14 mouse cellular contexts compared by ENCODE assay signal in the genomic region with DNA sequence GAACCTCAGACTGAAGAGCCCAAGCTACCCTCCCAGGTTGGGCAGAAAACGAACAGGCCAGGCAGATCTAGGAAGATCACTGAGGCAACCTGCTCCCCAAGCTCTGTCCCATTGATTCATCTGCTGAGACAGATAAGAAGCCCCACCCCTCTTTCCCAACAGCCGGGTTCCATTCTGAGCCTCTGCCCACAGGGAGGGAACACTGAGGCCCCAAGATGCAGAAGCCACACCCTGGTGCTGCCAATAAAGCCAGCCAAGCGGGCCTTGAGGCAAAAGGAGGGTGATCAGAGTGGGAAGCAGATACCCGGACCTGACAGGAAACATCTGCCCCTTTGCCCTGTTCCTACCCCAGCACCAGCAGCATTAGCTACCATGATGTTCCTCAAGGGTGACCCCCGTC.
A peak's percentile ranks its signal among the peaks of the same experiment; 100 is the strongest.
DNase-seq lines count a peak whose midpoint lies in the region; ATAC-seq and TF ChIP-seq lines count a peak whose summit lies in the region.
"Had no signal": no experiment of that assay in that cellular context is flagged by ENCODE, and none has a peak within 500 bp of the region (broad histone marks: within the 10 kb centered on the region; RNA-seq: fewer than 3 reads in every experiment).

No protein-coding gene starts in this region.

- no peaks in the 10 kb centered on the region for H3K27me3 ChIP-seq in MEL (ENCODE audit: control insufficient read depth in 1 of 2, insufficient read depth in 2 of 2, low read length in 2 of 2)
- no peaks in the 10 kb centered on the region for H3K27me3 ChIP-seq in forebrain, embryonic 10.5 days (ENCODE audit: poor library complexity, severe bottlenecking)
- H3K27me3 ChIP-seq: limb, embryonic 12.5 days had no signal

- no peak for TF ChIP-seq RAD21 in MEL (IDR thresholded peaks at IDR 0.05; ENCODE audit: low read depth, low read length)

- TF ChIP-seq EP300 in MEL (IDR thresholded peaks at IDR 0.05; ENCODE audit: low read depth in 1 of 2, low read length in 2 of 2): peak; percentile 70 to 82

- ATAC-seq in megakaryocyte progenitor cell, adult 5-6 weeks (replicated peaks; ENCODE audit: poor library complexity): peak; percentile 68
- ATAC-seq: activated CD4-positive, CD25-positive, alpha-beta regulatory T cell, adult 4 months; hindbrain, postnatal 0 days had no signal

- TF ChIP-seq POLR2A in MEL (IDR thresholded peaks at IDR 0.05; ENCODE audit: control insufficient read depth in 1 of 2, insufficient read depth in 1 of 2, low read depth in 1 of 2, low read length in 2 of 2, poor library complexity in 1 of 2): peak in 1 of 2 experiments; percentile 48; a peak in 2 of 4 replicates
- no peak for TF ChIP-seq POLR2A in bone marrow macrophage, adult 2 months (IDR thresholded peaks at IDR 0.05; ENCODE audit: borderline replicate concordance, low read depth, low read length)

- no peak for TF ChIP-seq CTCF in MEL (IDR thresholded peaks at IDR 0.05 in 2 of 3, conservative IDR thresholded peaks at IDR 0.05 in 1 of 3; ENCODE audit: control insufficient read depth in 1 of 3, insufficient read depth in 1 of 3, low read depth in 2 of 3, low read length in 3 of 3, poor library complexity in 1 of 3, severe bottlenecking in 1 of 3)
- no peak for TF ChIP-seq CTCF in bone marrow macrophage, adult 2 months (IDR thresholded peaks at IDR 0.05; ENCODE audit: low read depth, low read length)

- H3K4me1 ChIP-seq in MEL (ENCODE audit: control insufficient read depth in 1 of 2, insufficient read depth in 2 of 2, low read length in 2 of 2): peaks cover 9 to 42% of the 10 kb centered on the region in 2 experiments
- peaks cover 53% of the 10 kb centered on the region for H3K4me1 ChIP-seq in bone marrow macrophage, adult 2 months (ENCODE audit: control insufficient read depth, insufficient read depth, low read length)
- peaks cover 8% of the 10 kb centered on the region for H3K4me1 ChIP-seq in forebrain, embryonic 10.5 days
- H3K4me1 ChIP-seq: limb, embryonic 12.5 days had no signal

- peaks cover 9% of the 10 kb centered on the region for H3K79me2 ChIP-seq in MEL (ENCODE audit: control insufficient read depth, insufficient read depth, low read length, poor library complexity)

- peaks cover 0 to 8% of the 10 kb centered on the region in 2 experiments; a peak in 2 of 4 replicates for H3K36me3 ChIP-seq in MEL (ENCODE audit: control insufficient read depth in 1 of 2, insufficient read depth in 2 of 2, low read length in 2 of 2)
- H3K36me3 ChIP-seq in forebrain, embryonic 10.5 days (replicated peaks): peaks cover 100% of the 10 kb centered on the region

- no peaks in the 10 kb centered on the region for H3K9me3 ChIP-seq in MEL (replicated peaks; ENCODE audit: insufficient read depth, low read length)
- no peaks in the 10 kb centered on the region for H3K9me3 ChIP-seq in forebrain, embryonic 10.5 days
- H3K9me3 ChIP-seq: limb, embryonic 12.5 days had no signal

- peak; percentile 83 for DNase-seq in MEL (ENCODE audit: low read depth, low spot score)
- peak; percentile 80 for DNase-seq in liver
- DNase-seq in forebrain, embryonic 10.5 days (ENCODE audit: extremely low spot score, low spot score): no peak
- DNase-seq in ovary, adult 18-20 months (ENCODE audit: low spot score): no peak
- no peak for DNase-seq in ovary, postnatal 36 days (ENCODE audit: low spot score)
- DNase-seq: cerebellum, adult 2 months; gastrocnemius, postnatal 10 days; lung, postnatal 10 days had no signal

- H3K4me3 ChIP-seq in MEL (ENCODE audit: control insufficient read depth in 1 of 2, insufficient read depth in 1 of 2, low read depth in 2 of 2, low read length in 2 of 2): peak overlapping the region; percentile 45 to 71
- no peak overlapping the region for H3K4me3 ChIP-seq in bone marrow macrophage, adult 2 months (ENCODE audit: insufficient read depth, low read length)
- H3K4me3 ChIP-seq in forebrain, embryonic 10.5 days: no peak overlapping the region
- H3K4me3 ChIP-seq: limb, embryonic 12.5 days; myocyte had no signal

- peak overlapping the region; percentile 52 for H3K9ac ChIP-seq in MEL (ENCODE audit: control insufficient read depth, low read depth, low read length, poor library complexity, severe bottlenecking)
- H3K9ac ChIP-seq: limb, embryonic 12.5 days had no signal

- 77% methylated on average over 5 of the region's 5 CpGs for WGBS in forebrain, embryonic 10.5 days

- peak overlapping the region; percentile 77 for H3K27ac ChIP-seq in MEL (ENCODE audit: control insufficient read depth, low read depth, low read length)
- peak overlapping the region; percentile 7; the same call in 1 of the 2 replicates for H3K27ac ChIP-seq in bone marrow macrophage, adult 2 months (ENCODE audit: insufficient read depth, low read depth, low read length)
- H3K27ac ChIP-seq in forebrain, embryonic 10.5 days: no peak overlapping the region
- H3K27ac ChIP-seq: hindbrain, postnatal 0 days; limb, embryonic 12.5 days had no signal

TF ChIP-seq in MEL, 35 proteins besides CTCF, POLR2A, EP300 and RAD21:
- peak; percentile 36; the same call in 1 of the 2 replicates for TF ChIP-seq HCFC1 (IDR thresholded peaks at IDR 0.05; ENCODE audit: low read depth, low read length)
- no peak for TF ChIP-seq CHD1 (IDR thresholded peaks at IDR 0.05; ENCODE audit: low read depth, low read length)
- peak; percentile 60 for TF ChIP-seq MYB (IDR thresholded peaks at IDR 0.05; ENCODE audit: low read depth, low read length)
- no peak for TF ChIP-seq ZMIZ1 (IDR thresholded peaks at IDR 0.05; ENCODE audit: low read depth, low read length)
- TF ChIP-seq TCF12 (IDR thresholded peaks at IDR 0.05; ENCODE audit: low read depth, low read length): peak; percentile 78
- TF ChIP-seq ETS1 (IDR thresholded peaks at IDR 0.05; ENCODE audit: low read depth, low read length): peak; percentile 58; the same call in 1 of the 2 replicates
- TF ChIP-seq BHLHE40 (IDR thresholded peaks at IDR 0.05; ENCODE audit: borderline replicate concordance, low read depth, low read length): no peak
- TF ChIP-seq RCOR1 (IDR thresholded peaks at IDR 0.05; ENCODE audit: low read depth, low read length): peak; percentile 66
- no peak for TF ChIP-seq ELF1 (IDR thresholded peaks at IDR 0.05; ENCODE audit: low read depth, low read length)
- no peak for TF ChIP-seq POLR2AphosphoS5 (IDR thresholded peaks at IDR 0.05; ENCODE audit: borderline replicate concordance, low read depth, low read length)
- TF ChIP-seq JUND (IDR thresholded peaks at IDR 0.05; ENCODE audit: low read depth, low read length): no peak
- TF ChIP-seq GATA1 (IDR thresholded peaks at IDR 0.05; ENCODE audit: low read depth, low read length): peak; percentile 69
- peak; percentile 71 for TF ChIP-seq TBP (IDR thresholded peaks at IDR 0.05; ENCODE audit: low read depth, low read length)
- peak; percentile 28; the same call in 1 of the 2 replicates for TF ChIP-seq MXI1 (IDR thresholded peaks at IDR 0.05; ENCODE audit: low read depth, low read length)
- no peak for TF ChIP-seq MEF2A (IDR thresholded peaks at IDR 0.05; ENCODE audit: extremely low read depth, insufficient replicate concordance, low read depth, low read length, poor library complexity, severe bottlenecking)
- 0 out of 2 replicates have a peak, but pooled peaks have one; percentile 17 for TF ChIP-seq NELFE (IDR thresholded peaks at IDR 0.05; ENCODE audit: low read depth, low read length)
- TF ChIP-seq MAZ (IDR thresholded peaks at IDR 0.05; ENCODE audit: low read depth, low read length): peak; percentile 70; the same call in 1 of the 2 replicates
- no peak; the same call in 1 of the 2 replicates for TF ChIP-seq MAX (IDR thresholded peaks at IDR 0.05; ENCODE audit: low read length)
- peak; percentile 72 for TF ChIP-seq TAL1 (IDR thresholded peaks at IDR 0.05; ENCODE audit: low read length)
- no peak for TF ChIP-seq MYC (IDR thresholded peaks at IDR 0.05; ENCODE audit: low read depth, low read length)
- TF ChIP-seq CHD2 (IDR thresholded peaks at IDR 0.05; ENCODE audit: low read length): no peak
- no peak for TF ChIP-seq ZC3H11A (IDR thresholded peaks at IDR 0.05; ENCODE audit: low read depth, low read length)
- TF ChIP-seq SIN3A (IDR thresholded peaks at IDR 0.05; ENCODE audit: low read length): peak; percentile 54; the same call in 1 of the 2 replicates
- TF ChIP-seq SMC3 (IDR thresholded peaks at IDR 0.05; ENCODE audit: low read depth, low read length): no peak

Comparison
In these comparisons a context has a peak if more than half of its experiments do, and no peak if none do; other contexts are left out.
1. DNase-seq: peak in MEL (single experiment) and liver (single experiment); none in forebrain, embryonic 10.5 days (single experiment), ovary, adult 18-20 months (single experiment) and ovary, postnatal 36 days (single experiment).
2. H3K4me3 ChIP-seq: peak in MEL (2 of 2); none in bone marrow macrophage, adult 2 months (single experiment) and forebrain, embryonic 10.5 days (single experiment).